Mouse (Mus musculus): ENCODE data around the gene Gm27029.
"Not testable (repeated sequence)": the region's sequence is repeated elsewhere in the genome, so short reads cannot be mapped to it uniquely, and the experiment has no call there.

The Gm27029 gene

DNA sequence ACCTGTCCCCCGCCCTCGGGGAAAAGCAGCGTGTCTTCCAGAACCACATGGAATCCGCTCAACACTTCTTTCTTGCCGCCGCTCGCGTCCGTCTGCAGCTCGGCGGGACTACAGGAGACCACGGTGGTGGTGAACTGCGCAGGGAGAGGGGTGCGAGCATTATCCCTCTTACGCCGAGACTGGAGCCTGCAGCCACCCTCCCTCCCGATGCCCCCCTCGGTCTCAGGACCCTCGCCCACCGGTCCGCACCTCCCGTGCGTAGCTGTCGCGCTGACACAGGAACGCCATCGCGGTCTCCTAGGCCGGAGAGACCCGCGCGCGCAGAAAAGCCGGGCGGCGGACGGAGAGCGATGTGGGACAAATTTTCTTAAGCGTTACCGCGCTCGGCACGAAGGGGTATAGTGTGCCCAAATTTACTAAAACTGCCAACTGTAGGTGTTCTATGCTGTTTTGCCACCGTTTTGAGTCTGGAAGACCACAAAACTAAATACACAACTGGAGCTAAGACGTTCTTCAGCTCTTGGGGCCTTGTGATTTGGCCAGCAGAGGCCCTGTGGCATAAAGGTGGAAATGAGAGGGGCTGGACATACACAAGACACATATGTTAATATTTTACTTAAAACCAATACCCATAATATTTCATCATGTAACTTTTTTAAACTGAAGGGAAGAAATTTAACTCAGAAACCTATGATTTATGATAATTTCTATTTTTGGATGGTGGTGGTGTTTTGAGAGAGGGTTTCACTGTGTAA is 7.3 kb downstream of the Gm27029 start, which contains the start of gene Aarsd1:
Aarsd1 (minus strand) TSS at position 515 of the 755 bp plus-strand sequence.
- DNase-seq = peak; percentile 90 to 93

DNA sequence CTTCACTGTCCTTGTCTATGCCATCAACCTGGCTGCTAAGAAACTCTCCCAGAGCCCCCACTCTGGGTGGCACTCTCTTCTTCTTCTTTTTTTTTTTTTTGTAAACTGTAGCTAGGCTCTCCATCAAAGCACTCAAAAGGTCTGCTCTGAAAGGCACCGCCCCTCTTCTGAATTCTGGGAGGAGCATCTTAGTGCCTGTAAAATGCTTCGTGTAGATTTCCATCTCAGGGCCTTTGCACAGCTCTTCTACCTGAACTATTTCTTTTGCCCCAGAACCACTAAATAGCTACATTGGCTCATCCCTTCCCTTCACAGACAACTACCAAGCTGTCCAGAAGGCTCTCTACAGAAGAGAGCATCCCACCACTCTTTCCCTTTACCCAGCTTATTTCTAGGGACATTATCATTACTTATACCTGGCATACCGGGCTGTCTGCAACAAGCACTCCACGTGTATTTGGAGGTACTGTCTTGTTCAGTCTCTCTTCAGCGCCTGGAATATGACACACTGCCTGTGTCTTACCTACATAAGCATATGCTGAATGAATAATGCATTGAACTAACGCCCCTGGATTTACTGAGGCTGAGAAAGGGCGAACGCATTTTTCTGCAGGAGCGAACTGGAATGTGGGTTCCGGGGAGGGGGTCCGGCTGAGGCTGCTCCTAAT is 8.0 kb downstream of the Gm27029 start:
- no peak for DNase-seq

DNA sequence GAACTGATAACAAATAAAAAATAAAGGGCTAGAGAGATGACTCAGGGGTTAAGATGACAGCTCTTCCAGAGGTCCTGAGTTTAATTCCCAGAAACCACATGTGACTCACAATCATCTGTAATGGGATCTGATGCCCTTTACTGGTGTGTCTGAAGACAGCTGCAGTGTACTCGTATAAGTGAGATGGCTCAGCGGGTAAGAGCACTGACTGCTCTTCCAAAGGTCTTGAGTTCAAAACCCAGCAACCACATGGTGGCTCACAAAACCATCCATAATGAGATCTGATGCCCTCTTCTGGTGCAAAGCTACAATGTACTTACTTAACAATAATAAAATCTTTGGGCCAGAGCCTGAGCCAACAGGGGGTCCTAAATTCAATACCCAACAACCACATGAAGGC is 9.3 kb downstream of the Gm27029 start:
- DNase-seq = no peak

DNA sequence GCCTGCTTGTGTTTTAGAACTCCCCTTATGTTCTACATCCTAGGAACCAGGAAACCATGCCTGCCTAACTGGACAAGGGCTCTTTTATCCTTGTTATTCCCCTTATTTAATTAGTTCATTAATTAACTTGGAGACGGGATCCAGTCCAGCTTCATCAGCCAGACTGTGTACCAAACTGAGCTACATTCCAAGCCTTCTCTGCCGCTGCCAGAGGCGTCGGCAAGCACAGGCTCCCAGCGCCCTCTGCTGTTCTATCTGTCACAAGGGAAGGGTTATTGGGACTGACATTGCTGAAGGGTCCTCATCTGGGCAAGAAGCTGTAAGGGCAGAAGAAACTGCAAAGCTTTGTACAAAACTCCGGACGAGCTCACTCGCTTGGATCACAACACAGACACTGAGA is 29.5 kb downstream of the Gm27029 start:
- DNase-seq = peak; percentile 67 to 78

DNA sequence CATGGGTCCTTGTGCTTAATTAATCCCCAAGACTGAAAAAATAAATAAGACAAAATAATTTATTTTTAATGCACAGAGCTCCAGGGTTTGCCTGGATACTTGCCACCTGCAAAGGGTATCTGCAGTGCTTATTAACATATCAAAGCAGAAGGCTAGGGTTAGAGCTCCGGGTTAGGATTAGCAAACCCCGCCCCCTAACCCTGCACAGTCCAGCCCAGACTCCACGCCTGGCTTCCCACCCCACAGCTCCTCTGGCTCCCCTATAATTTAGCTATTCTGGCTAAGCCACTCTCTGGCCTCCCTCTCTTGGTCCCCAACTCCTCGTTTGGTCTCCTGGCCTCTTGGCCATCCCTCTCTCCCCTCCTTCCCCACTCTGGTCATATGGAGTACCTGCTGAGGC is 42.8 kb downstream of the Gm27029 start:
- no peak for DNase-seq

DNA sequence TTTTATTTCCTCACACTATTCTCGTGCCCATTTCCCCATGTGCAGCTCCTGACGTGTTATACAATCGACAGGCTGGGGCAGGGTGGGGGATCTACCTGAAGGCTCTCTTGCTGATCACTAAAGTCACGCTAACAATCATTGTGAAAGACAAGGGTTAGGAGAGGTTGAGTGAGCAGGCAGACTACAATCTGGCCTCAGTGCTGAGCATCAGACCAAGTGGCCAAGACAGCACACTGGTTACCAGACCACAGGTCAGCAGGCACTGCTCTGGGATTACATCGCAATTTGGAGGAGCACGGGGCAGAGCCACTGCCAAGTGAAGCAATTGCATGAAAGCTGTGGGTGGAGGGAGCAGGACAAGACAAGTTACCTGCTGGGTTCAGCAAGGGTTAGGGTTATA is 45.7 kb downstream of the Gm27029 start:
- DNase-seq = no peak

DNA sequence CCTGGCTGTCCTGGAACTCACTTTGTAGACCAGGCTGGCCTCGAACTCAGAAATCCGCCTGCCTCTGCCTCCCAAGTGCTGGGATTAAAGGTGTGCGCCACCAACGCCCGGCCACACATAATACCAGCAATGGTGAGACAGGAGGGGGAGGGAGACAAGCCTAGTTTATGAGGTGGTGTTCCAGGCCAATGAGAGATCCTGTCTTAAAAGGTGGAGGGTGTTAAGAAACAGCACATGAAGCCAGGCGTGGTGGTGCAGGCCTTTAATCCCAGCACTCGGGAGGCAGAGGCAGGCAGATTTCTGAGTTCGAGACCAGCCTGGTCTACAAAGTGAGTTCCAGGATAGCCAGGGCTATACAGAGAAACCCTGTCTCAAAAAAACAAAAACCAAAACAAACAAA is 46.4 kb downstream of the Gm27029 start:
- DNase-seq = not testable (repeated sequence)

DNA sequence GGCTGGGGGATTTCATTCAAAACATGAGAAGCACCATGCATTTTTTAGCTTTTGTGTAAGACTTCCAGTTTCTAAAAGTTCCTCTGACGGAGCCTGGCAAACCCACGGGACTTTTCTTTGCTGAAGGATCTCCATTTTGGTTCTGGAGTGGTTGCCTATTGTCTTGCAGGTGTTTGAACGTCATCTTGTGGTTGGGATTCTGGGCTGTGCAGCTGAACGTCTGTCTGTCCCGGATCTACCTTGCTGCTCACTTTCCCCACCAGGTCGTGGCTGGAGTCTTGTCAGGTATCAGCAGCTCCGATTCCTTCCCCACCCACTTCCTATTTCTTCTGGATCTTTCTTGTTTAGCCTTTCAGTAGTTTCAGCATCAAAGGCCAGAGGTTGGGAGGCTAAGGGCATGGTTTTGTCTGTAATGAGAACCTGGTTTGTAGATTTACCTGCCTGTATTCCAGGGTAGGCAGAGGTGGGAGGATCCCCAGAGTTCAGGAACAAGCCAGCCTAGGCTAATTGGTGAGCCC is 50.1 kb downstream of the Gm27029 start:
- no peak for DNase-seq

DNA sequence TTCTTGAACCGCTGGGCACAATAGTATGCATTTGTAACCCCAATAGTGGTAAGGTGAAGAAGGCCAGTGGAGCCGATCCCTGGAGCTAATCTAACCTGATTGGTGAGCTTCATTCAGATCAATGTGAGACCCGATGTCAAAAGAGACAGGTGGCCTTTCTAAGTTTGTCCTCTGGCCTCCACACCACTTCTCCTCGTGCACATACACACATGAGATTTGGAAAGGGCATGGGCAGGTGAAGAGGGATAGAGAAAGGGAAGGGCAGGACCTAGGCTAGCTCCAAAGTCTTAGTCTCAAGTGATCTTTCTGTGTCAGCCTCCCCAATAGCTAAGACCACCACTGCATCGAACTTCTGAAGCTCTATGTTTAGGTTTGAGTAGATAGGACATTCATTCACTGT is 54.5 kb downstream of the Gm27029 start:
- DNase-seq = no peak

DNA sequence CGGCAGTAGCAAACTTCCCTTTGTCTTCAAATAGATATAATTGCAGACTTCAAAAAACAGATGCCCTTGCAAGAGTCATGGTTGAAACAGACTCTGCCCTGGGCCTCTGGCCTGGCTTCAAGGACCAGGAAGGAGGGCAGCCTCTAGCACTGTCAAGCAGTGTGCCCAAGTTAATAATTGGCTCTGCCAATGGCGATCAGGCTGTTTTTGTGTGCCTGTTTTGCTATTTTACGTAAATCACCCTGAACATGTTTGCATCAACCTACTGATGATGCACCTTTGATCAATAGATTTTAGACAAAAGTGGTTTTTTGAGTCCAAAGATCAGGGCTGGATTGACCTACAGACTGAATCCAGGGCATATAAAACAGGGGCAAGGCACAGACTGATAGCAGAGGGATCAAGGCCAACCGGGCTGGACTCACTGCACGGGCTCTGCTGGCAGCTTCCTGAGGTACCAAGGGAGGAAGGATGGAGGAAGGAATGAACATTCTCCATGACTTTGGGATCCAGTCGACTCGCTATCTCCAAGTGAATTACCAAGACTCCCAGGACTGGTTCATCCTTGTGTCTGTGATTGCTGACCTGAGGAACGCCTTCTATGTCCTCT is 57.2 kb downstream of the Gm27029 start, which contains the start of gene G6pc:
G6pc (plus strand) TSS at position 236 of the 610 bp plus-strand sequence.
- no peak for DNase-seq

DNA sequence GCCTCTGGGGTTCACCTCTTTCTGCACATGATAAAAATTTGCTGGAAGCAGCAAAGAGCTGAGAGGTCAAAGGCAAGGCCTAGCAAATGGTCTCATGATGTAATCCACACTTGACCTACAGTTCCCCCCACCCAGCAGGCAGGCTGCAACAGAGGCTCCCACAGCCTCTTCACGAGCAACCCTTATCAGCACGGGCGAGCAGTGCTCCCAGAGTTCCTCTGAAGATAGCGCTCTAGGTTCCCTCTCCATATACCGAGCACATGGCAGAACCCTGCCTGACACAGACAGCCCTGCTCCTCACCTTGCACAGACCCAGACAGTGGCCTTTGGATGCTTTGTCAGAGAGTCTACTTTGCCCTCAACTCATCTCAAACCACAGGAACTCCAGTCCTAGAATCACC is 60.1 kb downstream of the Gm27029 start:
- no peak for DNase-seq

DNA sequence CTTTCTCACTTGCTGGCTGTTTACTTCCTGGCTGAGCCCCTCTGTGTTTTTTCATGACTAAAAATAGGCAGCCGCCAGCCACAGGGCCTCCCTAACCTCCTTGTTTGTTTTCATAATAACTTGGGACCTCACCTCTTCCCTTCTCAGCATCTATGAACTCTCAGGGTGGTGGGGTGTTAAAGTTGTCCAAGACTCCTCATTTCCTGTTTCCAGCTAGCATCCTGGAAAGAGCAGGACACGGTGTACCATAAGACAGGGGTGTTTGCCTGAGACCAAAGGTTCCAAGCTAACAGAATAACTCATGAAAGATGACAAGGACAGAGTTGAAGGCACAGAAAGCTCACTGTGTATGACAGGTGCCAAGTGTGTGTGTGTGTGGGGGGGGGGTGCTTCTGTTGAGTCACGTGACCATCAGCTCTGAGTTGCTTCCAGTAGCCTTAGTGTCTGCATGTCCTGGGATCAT is 63.9 kb downstream of the Gm27029 start:
- DNase-seq = no peak

DNA sequence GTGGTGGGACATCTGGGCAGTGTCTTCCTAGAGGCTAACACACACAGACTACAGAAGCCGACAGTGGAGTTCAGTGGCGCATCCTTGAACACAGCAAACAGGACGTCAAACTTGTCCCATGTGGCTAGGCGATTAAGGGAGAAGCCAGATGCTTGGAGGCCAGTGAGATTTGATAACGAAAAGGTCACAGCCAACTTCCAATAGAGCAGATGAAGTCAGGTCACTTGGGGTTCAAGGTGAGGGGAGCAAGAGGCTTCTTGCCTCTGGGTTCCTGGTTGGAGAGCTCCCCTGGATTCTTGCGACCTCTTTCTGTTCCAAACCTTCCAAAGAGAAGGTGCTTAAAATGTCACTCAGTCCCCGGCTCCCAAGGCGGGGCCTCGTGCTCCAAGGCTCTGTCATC is 64.8 kb downstream of the Gm27029 start:
- no peak for DNase-seq

DNA sequence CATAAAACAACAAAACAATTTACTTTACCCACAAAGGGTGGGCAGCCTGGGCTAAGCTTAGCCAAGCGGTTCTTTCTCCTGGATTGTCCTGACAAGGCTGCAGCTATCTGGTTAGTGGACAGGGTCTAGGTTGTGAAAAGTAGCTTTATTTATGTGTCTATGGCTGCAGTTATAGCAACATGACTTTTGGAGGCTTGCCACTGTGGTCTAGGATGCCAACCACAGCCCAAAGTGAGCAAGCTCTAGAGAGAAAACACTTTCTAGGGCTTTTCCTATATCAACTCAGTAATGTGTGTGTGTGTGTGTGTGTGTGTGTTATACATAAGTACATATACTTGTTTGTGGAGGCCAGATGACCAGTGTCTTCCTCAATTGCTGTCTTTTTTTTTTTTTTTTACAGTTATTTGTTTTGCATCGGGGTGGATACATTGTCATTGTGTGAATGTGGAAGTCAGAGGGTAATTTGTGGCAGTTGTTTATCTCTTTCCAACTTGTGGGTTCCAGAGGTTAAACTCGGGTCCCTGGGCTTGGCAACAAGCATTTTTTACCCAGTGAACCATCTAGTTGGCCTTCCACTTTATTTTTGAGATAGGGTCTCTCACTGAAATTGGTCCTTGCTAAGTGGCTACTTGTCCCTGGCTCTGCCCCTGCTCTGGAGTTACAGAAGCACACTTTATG is 67.0 kb downstream of the Gm27029 start:
- no peak for DNase-seq
